Mouse (Mus musculus) testis, adult 2 months (tissue): Measurements from ENCODE around the gene Cript.

ENCODE experiments used
- CTCF ChIP-seq: fragments of 200-500 bp; IDR thresholded peaks from 2 replicates; pipeline ENCODE4 v1.5.1; 2012; ENCODE audit warnings: low read depth, mild to moderate bottlenecking, inconsistent platforms, low read length, moderate library complexity; ENCODE audit not compliant: control insufficient read depth, insufficient read depth, insufficient replicate concordance
- POLR2A ChIP-seq: fragments of 200-500 bp; IDR thresholded peaks from 2 replicates; pipeline ENCODE4 v1.6.1; 2012; ENCODE audit warnings: low read depth, mild to moderate bottlenecking, inconsistent platforms, low read length, moderate library complexity; ENCODE audit not compliant: control insufficient read depth

GRCm38 (mm10) chr17:87055663-87056062 is 30.3 kb downstream of the Cript start:
- no peak for TF ChIP-seq POLR2A
- no peak for TF ChIP-seq CTCF
